8 mouse cellular contexts compared by ENCODE assay signal in genomic region chr4:108071235-108071901, GRCm38 (mm10). TPM values are rescaled to one million over a fixed set of nuclear protein-coding genes. Genes with fewer than 3 reads are reported as not detected.
DNase-seq lines count a peak whose midpoint lies in the region; ATAC-seq and TF ChIP-seq lines count a peak whose summit lies in the region.

No protein-coding gene starts in this region.

- no peaks in the 10 kb centered on the region for H3K27me3 ChIP-seq in heart, embryonic 11.5 days (ENCODE audit: control insufficient read depth, insufficient read depth, low read length)
- H3K27me3 ChIP-seq in kidney, embryonic 16.5 days (ENCODE audit: insufficient read depth, low read length) = no peaks in the 10 kb centered on the region
- H3K27me3 ChIP-seq in liver, adult 2 months (ENCODE audit: control insufficient read depth, insufficient read depth, low read length) = no peaks in the 10 kb centered on the region
- no peaks in the 10 kb centered on the region for H3K27me3 ChIP-seq in myocyte (ENCODE audit: control insufficient read depth, insufficient read depth, insufficient read length)
- H3K27me3 ChIP-seq in splenic B cell, adult 2 months (ENCODE audit: control insufficient read depth, insufficient read depth, low read length, poor library complexity, severe bottlenecking) = no peaks in the 10 kb centered on the region

- no peak for TF ChIP-seq POLR2A in bone marrow macrophage, adult 2 months (IDR thresholded peaks at IDR 0.05; ENCODE audit: borderline replicate concordance, low read depth, low read length)
- TF ChIP-seq POLR2A in embryonic fibroblast, embryonic 13.5 days (IDR thresholded peaks at IDR 0.05; ENCODE audit: low read depth, low read length) = peak; percentile 55; the same call in 1 of the 2 replicates
- TF ChIP-seq POLR2A in liver, adult 2 months (IDR thresholded peaks at IDR 0.05; ENCODE audit: extremely low read depth, insufficient read depth, low read length) = peak; percentile 80
- TF ChIP-seq POLR2A in myocyte (IDR thresholded peaks at IDR 0.05; ENCODE audit: insufficient read length, low read depth) = peak; percentile 44

- H3K4me1 ChIP-seq in bone marrow macrophage, adult 2 months (ENCODE audit: control insufficient read depth, insufficient read depth, low read length) = peaks cover 16% of the 10 kb centered on the region
- H3K4me1 ChIP-seq in embryonic fibroblast, embryonic 13.5 days (ENCODE audit: control insufficient read depth, insufficient read depth, low read length) = no peaks in the 10 kb centered on the region
- no peaks in the 10 kb centered on the region for H3K4me1 ChIP-seq in heart, embryonic 11.5 days (ENCODE audit: control insufficient read depth, insufficient read depth, low read length)
- H3K4me1 ChIP-seq in kidney, embryonic 16.5 days (ENCODE audit: insufficient read depth, low read length) = peaks cover 8% of the 10 kb centered on the region
- H3K4me1 ChIP-seq in liver, adult 2 months (ENCODE audit: control insufficient read depth, insufficient read depth, low read length) = peaks cover 30% of the 10 kb centered on the region

- H3K4me3 ChIP-seq in bone marrow macrophage, adult 2 months (ENCODE audit: insufficient read depth, low read length) = peak overlapping the region; percentile 80
- H3K4me3 ChIP-seq in embryonic fibroblast, embryonic 13.5 days (ENCODE audit: insufficient read depth, low read length) = peak overlapping the region; percentile 74
- peak overlapping the region; percentile 59 for H3K4me3 ChIP-seq in heart, embryonic 11.5 days (ENCODE audit: low read depth, low read length)
- peak overlapping the region; percentile 65 for H3K4me3 ChIP-seq in kidney, embryonic 16.5 days (ENCODE audit: low read length)
- peak overlapping the region; percentile 74 for H3K4me3 ChIP-seq in liver, adult 2 months (ENCODE audit: insufficient read depth, low read depth, low read length)
- H3K4me3 ChIP-seq in myocyte = peak overlapping the region; percentile 60

- no peak overlapping the region for H3ac ChIP-seq in myocyte (ENCODE audit: control insufficient read depth, insufficient read length)

- DNase-seq in A20 (ENCODE audit: low read depth, low spot score) = peak; percentile 95
- peak; percentile 89 for DNase-seq in liver, adult 2 months (ENCODE audit: extremely low read depth, low read depth, low spot score)
- peak; percentile 95 for DNase-seq in splenic B cell, adult 2 months (ENCODE audit: low read depth, low spot score)

- no peaks in the 10 kb centered on the region; the same call in 1 of the 2 replicates for H3K79me2 ChIP-seq in liver, adult 2 months (ENCODE audit: control insufficient read depth, insufficient read depth, low read length)
- H3K79me2 ChIP-seq in myocyte (ENCODE audit: control insufficient read depth, insufficient read depth) = peaks cover 13% of the 10 kb centered on the region

- H3K27ac ChIP-seq in bone marrow macrophage, adult 2 months (ENCODE audit: insufficient read depth, low read depth, low read length) = peak overlapping the region; percentile 41
- no peak overlapping the region for H3K27ac ChIP-seq in embryonic fibroblast, embryonic 13.5 days (ENCODE audit: insufficient read depth, low read length)
- H3K27ac ChIP-seq in heart, embryonic 11.5 days (ENCODE audit: low read depth, low read length) = no peak overlapping the region
- H3K27ac ChIP-seq in kidney, embryonic 16.5 days (ENCODE audit: low read length) = peak overlapping the region; percentile 73; the same call in 1 of the 2 replicates
- H3K27ac ChIP-seq in liver, adult 2 months (replicated peaks; ENCODE audit: insufficient read depth, low read depth, low read length) = peak overlapping the region; percentile 91

- peak; percentile 92 for ATAC-seq in heart, embryonic 11.5 days (replicated peaks; ENCODE audit: insufficient number of reproducible peaks, low FRiP score, low TSS enrichment)
- peak; percentile 97 for ATAC-seq in kidney, embryonic 16.5 days (ENCODE audit: low FRiP score, low TSS enrichment)

- peak overlapping the region; percentile 76 for H3K4me2 ChIP-seq in heart, embryonic 11.5 days
- peak overlapping the region; percentile 80 for H3K4me2 ChIP-seq in kidney, embryonic 16.5 days (replicated peaks; ENCODE audit: low read depth, low read length)
- H3K4me2 ChIP-seq in myocyte (ENCODE audit: low read depth) = peak overlapping the region; percentile 96

- no peaks in the 10 kb centered on the region for H3K9me3 ChIP-seq in heart, embryonic 11.5 days (replicated peaks; ENCODE audit: control insufficient read depth, low read length)
- H3K9me3 ChIP-seq in kidney, embryonic 16.5 days (ENCODE audit: low read length) = no peaks in the 10 kb centered on the region

- TF ChIP-seq CTCF in bone marrow macrophage, adult 2 months (IDR thresholded peaks at IDR 0.05; ENCODE audit: low read depth, low read length) = no peak
- TF ChIP-seq CTCF in embryonic fibroblast, embryonic 13.5 days (IDR thresholded peaks at IDR 0.05; ENCODE audit: borderline replicate concordance, insufficient read depth, low read length) = no peak
- 0 out of 2 replicates have a peak, but pooled peaks have one; percentile 7 for TF ChIP-seq CTCF in liver, adult 2 months (IDR thresholded peaks at IDR 0.05; ENCODE audit: low read depth, low read length)

- H3K36me3 ChIP-seq in heart, embryonic 11.5 days (ENCODE audit: control insufficient read depth, insufficient read depth, low read length) = no peaks in the 10 kb centered on the region
- 0 out of 2 replicates have a peak, but pooled peaks cover 13% of the 10 kb centered on the region for H3K36me3 ChIP-seq in kidney, embryonic 16.5 days (ENCODE audit: insufficient read depth, low read length)
- H3K36me3 ChIP-seq in liver, adult 2 months (ENCODE audit: control insufficient read depth, insufficient read depth, low read length) = peaks cover 66% of the 10 kb centered on the region
- H3K36me3 ChIP-seq in myocyte (ENCODE audit: control insufficient read depth, insufficient read depth) = no peaks in the 10 kb centered on the region
- no peaks in the 10 kb centered on the region; the same call in 1 of the 2 replicates for H3K36me3 ChIP-seq in splenic B cell, adult 2 months (ENCODE audit: control insufficient read depth, insufficient read depth, low read length, poor library complexity, severe bottlenecking)

- WGBS in heart, embryonic 11.5 days (ENCODE audit: insufficient replicate concordance) = 2% methylated on average over 26 of the region's 26 CpGs
- WGBS in kidney, embryonic 16.5 days = 2% methylated on average over 26 of the region's 26 CpGs
- WGBS in liver, adult 2 months = 1% methylated on average over 26 of the region's 26 CpGs

- peak overlapping the region; percentile 71 for H3K9ac ChIP-seq in heart, embryonic 11.5 days (ENCODE audit: low read depth, low read length)
- peak overlapping the region; percentile 74 for H3K9ac ChIP-seq in kidney, embryonic 16.5 days (replicated peaks; ENCODE audit: low read length)
- H3K9ac ChIP-seq in liver, adult 2 months (ENCODE audit: low read depth, low read length) = peak overlapping the region; percentile 86

TF ChIP-seq in myocyte, 11 proteins besides CTCF, POLR2A, EP300 and RAD21:
- TF ChIP-seq POLR2AphosphoS2 (IDR thresholded peaks at IDR 0.05; ENCODE audit: insufficient read length, low read depth) = no peak
- peak in 1 of 3 experiments; percentile 61 for TF ChIP-seq MYOD1 (IDR thresholded peaks at IDR 0.05; ENCODE audit: control insufficient read depth in 1 of 3, insufficient read length in 2 of 3, low read depth in 2 of 3)
- TF ChIP-seq REST (IDR thresholded peaks at IDR 0.05; ENCODE audit: insufficient read depth, insufficient read length) = no peak
- TF ChIP-seq USF1 (IDR thresholded peaks at IDR 0.05; ENCODE audit: low read depth) = no peak
- peak; percentile 80 for TF ChIP-seq SRF (IDR thresholded peaks at IDR 0.05; ENCODE audit: control insufficient read depth, insufficient read length, low read depth)
- no peak for TF ChIP-seq TCF3 (IDR thresholded peaks at IDR 0.05; ENCODE audit: insufficient read length, low read depth)
- TF ChIP-seq MAX (IDR thresholded peaks at IDR 0.05; ENCODE audit: low read depth) = no peak
- TF ChIP-seq CEBPB (IDR thresholded peaks at IDR 0.05; ENCODE audit: insufficient read depth, poor library complexity, severe bottlenecking) = no peak
- TF ChIP-seq MYOG (IDR thresholded peaks at IDR 0.05; ENCODE audit: control insufficient read depth in 1 of 3, insufficient read depth in 1 of 3, insufficient read length in 2 of 3, low read depth in 2 of 3) = peak in 2 of 3 experiments; percentile 17 to 74
- TF ChIP-seq TCF12 (IDR thresholded peaks at IDR 0.05; ENCODE audit: insufficient read depth, poor library complexity, severe bottlenecking) = no peak
- TF ChIP-seq E2F4 (IDR thresholded peaks at IDR 0.05; ENCODE audit: insufficient read depth) = peak; percentile 78

RNA-seq across cellular contexts. Expression of gene Podn, which starts 24.9 kb away (rescaled TPM):
- polyA plus RNA-seq in bone marrow macrophage, adult 2 months (2012; ENCODE audit: insufficient read depth, insufficient read length, missing spikeins) = not detected in 2 replicates
- polyA plus RNA-seq in embryonic fibroblast, embryonic 13.5 days (2011; ENCODE audit: insufficient read length, low read depth, missing spikeins) = 58.8 and 134 TPM in 2 replicates
- 0.39 and 0.51 TPM in 2 replicates for polyA plus RNA-seq in heart, embryonic 11.5 days (2014; fragmentation: Nextera tagmentation; extraction: Ambion mirVana)
- polyA plus RNA-seq in kidney, embryonic 16.5 days (2015; fragmentation: Nextera tagmentation; extraction: Ambion mirVana) = 0.69 and 0.82 TPM in 2 replicates
- total RNA-seq in liver, adult 2 months (2014; rRNA removed) = 1.9 and 2.7 TPM in 2 replicates
- 2.9 and 3.8 TPM in 2 replicates for polyA plus RNA-seq in liver, adult 2 months (2012; rRNA removed)
- 0.10 TPM for polyA plus RNA-seq in myocyte (2012; fragmentation: generic; extraction: Trizol)

Comparison
In these comparisons a context has a peak if more than half of its experiments do, and no peak if none do; other contexts are left out.
1. H3K27ac ChIP-seq: peak in bone marrow macrophage, adult 2 months (single experiment), kidney, embryonic 16.5 days (single experiment) and liver, adult 2 months (single experiment); none in embryonic fibroblast, embryonic 13.5 days (single experiment) and heart, embryonic 11.5 days (single experiment).
2. RNA of gene Podn, which starts 24.9 kb away (polyA plus RNA-seq): 58.8 to 134 TPM in embryonic fibroblast, embryonic 13.5 days; 2.9 to 3.8 TPM in liver, adult 2 months, 0.69 to 0.82 TPM in kidney, embryonic 16.5 days, 0.39 to 0.51 TPM in heart, embryonic 11.5 days, not detected in bone marrow macrophage, adult 2 months and 0.10 TPM in myocyte (single experiment); every median in the first group is over 10 times any median in the second.
3. Peak in every context shown above with its lines, with median percentiles within 50 percentile points of each other: DNase-seq, H3K4me3 ChIP-seq, H3K4me2 ChIP-seq and H3K9ac ChIP-seq.